Mouse (Mus musculus) colon, adult 2 months (tissue): ENCODE measurements around the gene Vmn1r124. TPM values are rescaled to one million over a fixed set of nuclear protein-coding genes. Genes with fewer than 3 reads are reported as not detected.

Experiments
- polyA plus RNA-seq: library from polyadenylated mRNA; depleted of rRNA; stranded (reverse); fragments of >200 nt; gene quantifications from 2 replicates; pipeline ENCODE4 v1.2.3, GENCODE M21; 2012; rRNA removed

Vmn1r124 gene
- not detected in 2 replicates for polyA plus RNA-seq

GRCm38 (mm10) chr7:21260517-21260916, at the start of gene Vmn1r124:
TSS of gene Vmn1r124 (minus strand) at chr7:21260617.

GRCm38 (mm10) chr7:21301367-21301766, 41.0 kb upstream of the Vmn1r124 start, which contains the start of gene Vmn1r126:
TSS of gene Vmn1r126 (minus strand) at chr7:21301467.

GRCm38 (mm10) chr7:21271879-21272278, 11.5 kb upstream of the Vmn1r124 start, which contains the start of gene Vmn1r125:
TSS of gene Vmn1r125 (plus strand) at chr7:21272179.

Other genes with a start within 250 kb of the Vmn1r124 start
- gene Vmn1r119, start 248.2 kb downstream of the Vmn1r124 start, polyA plus RNA-seq = not detected in 2 replicates
- gene Vmn1r120, start 206.8 kb downstream of the Vmn1r124 start, polyA plus RNA-seq = not detected in 2 replicates
- gene Vmn1r121, start 162.1 kb downstream of the Vmn1r124 start, polyA plus RNA-seq = not detected in 2 replicates
- gene Vmn1r122, start 126.5 kb downstream of the Vmn1r124 start, polyA plus RNA-seq = not detected in 2 replicates
- gene Vmn1r123, start 98.4 kb downstream of the Vmn1r124 start, polyA plus RNA-seq = not detected in 2 replicates
- gene Gm5157, start 70.2 kb downstream of the Vmn1r124 start, polyA plus RNA-seq = not detected in 2 replicates
- gene Vmn1r125, start 11.6 kb upstream of the Vmn1r124 start, polyA plus RNA-seq = not detected in 2 replicates
- not detected in 2 replicates for gene Vmn1r126, start 40.9 kb upstream of the Vmn1r124 start, polyA plus RNA-seq
- not detected in 2 replicates for gene Vmn1r127, start 59.2 kb upstream of the Vmn1r124 start, polyA plus RNA-seq
- not detected in 2 replicates for gene Vmn1r128, start 88.8 kb upstream of the Vmn1r124 start, polyA plus RNA-seq
- not detected in 2 replicates for gene Vmn1r129, start 100.7 kb upstream of the Vmn1r124 start, polyA plus RNA-seq
- not detected in 2 replicates for gene Gm6882, start 172.1 kb upstream of the Vmn1r124 start, polyA plus RNA-seq